Mouse (Mus musculus) limb, embryonic 15.5 days (tissue): ENCODE measurements around the gene Hcfc2. TPM values are rescaled to one million over a fixed set of nuclear protein-coding genes. Genes with fewer than 3 reads are reported as not detected.

ENCODE experiments used
- ATAC-seq: fragments of 200-750 bp; cut with Nextera tagmentation; 2 replicates; pipeline ENCODE4 v1.8.0; 2017; ENCODE audit warnings: low read depth, moderate TSS enrichment; ENCODE audit not compliant: insufficient number of reproducible peaks, low FRiP score, low TSS enrichment
- H3K27ac ChIP-seq: fragments of 300-500 bp; sonication (generic); 2 replicates; pipeline ENCODE4 v1.5.1; 2015; ENCODE audit warnings: moderate library complexity, mild to moderate bottlenecking, inconsistent platforms
- H3K27me3 ChIP-seq: fragments of 300-500 bp; sonication (generic); 2 replicates; pipeline ENCODE4 v1.6.1; 2015; ENCODE audit warnings: inconsistent platforms
- H3K36me3 ChIP-seq: fragments of 300-500 bp; sonication (generic); 2 replicates; pipeline ENCODE4 v1.6.1; 2015; ENCODE audit warnings: inconsistent platforms
- H3K4me1 ChIP-seq: fragments of 300-500 bp; sonication (generic); 2 replicates; pipeline ENCODE4 v1.6.1; 2015; ENCODE audit warnings: inconsistent platforms
- H3K4me2 ChIP-seq: fragments of 300-500 bp; sonication (generic); 2 replicates; pipeline ENCODE4 v1.6.1; 2015; ENCODE audit warnings: mild to moderate bottlenecking, inconsistent platforms
- H3K4me3 ChIP-seq: fragments of 300-500 bp; sonication (generic); 2 replicates; pipeline ENCODE4 v1.5.1; 2015; ENCODE audit warnings: mild to moderate bottlenecking, inconsistent platforms
- H3K9ac ChIP-seq: fragments of 300-500 bp; sonication (generic); 2 replicates; pipeline ENCODE4 v1.6.1; 2015; ENCODE audit warnings: inconsistent platforms
- H3K9me3 ChIP-seq: fragments of 300-500 bp; sonication (generic); 2 replicates; pipeline ENCODE4 v1.6.1; 2016; ENCODE audit warnings: inconsistent platforms
- WGBS: fragments of 180-500 bp; shearing (Covaris S2); methylation state at CpG from one replicate; pipeline ENCODE4 v1.1.7; 2015; 5-methylcytosine and 5-hydroxymethylcytosine counted together
- polyA plus RNA-seq: library from polyadenylated mRNA; unstranded; fragments of >200 nt; fragmentation: Nextera tagmentation; extraction: Ambion mirVana; gene quantifications from 2 replicates; pipeline ENCODE4 v1.2.1, GENCODE M21; 2015

Gene Hcfc2
- polyA plus RNA-seq, 1 experiment from 2014 or later, result 51.0 TPM

GRCm38 (mm10) chr10:82676949-82677348, 19.0 kb upstream of the Hcfc2 start:
- H3K4me3 ChIP-seq, result no peak overlapping the region
- WGBS, result 76% methylated on average over 6 of the region's 6 CpGs
- no peak for ATAC-seq
- H3K36me3 ChIP-seq, result no peaks in the 10 kb centered on the region
- H3K9ac ChIP-seq, result no peak overlapping the region
- no peaks in the 10 kb centered on the region for H3K9me3 ChIP-seq
- H3K4me2 ChIP-seq, result no peak overlapping the region
- H3K4me1 ChIP-seq, result no peaks in the 10 kb centered on the region
- no peak overlapping the region for H3K27ac ChIP-seq
- H3K27me3 ChIP-seq, result no peaks in the 10 kb centered on the region

DNA sequence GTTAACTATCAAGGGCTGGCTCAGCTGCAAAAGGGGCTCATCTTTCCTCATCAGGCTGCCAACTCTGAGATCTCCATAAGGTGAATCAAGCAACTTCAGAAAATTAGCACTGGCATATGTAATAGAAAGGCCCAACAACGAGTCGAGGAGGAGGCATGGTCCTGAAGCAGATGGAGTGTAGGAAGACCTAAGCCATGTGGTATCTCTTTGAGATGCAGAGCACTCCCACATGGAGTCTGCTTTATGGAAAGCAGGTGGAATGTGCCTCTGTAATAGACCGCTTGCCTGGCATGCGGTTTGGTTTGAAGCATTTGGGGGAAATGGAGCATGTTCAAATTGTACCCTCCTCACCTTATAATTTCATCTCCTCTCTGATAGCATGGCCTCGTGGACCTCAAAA, 15.2 kb upstream of the Hcfc2 start:
- WGBS, result 83% methylated on average over 5 of the region's 5 CpGs
- Histone ChIP-seq H3K36me3 (no peaks in the 10 kb centered on the region), H3K4me2 (no peak overlapping the region), H3K27me3 (no peaks in the 10 kb centered on the region), H3K9ac (no peak overlapping the region), H3K27ac (no peak overlapping the region), H3K4me3 (no peak overlapping the region), H3K4me1 (no peaks in the 10 kb centered on the region), H3K9me3 (no peaks in the 10 kb centered on the region)
- no peak for ATAC-seq

DNA sequence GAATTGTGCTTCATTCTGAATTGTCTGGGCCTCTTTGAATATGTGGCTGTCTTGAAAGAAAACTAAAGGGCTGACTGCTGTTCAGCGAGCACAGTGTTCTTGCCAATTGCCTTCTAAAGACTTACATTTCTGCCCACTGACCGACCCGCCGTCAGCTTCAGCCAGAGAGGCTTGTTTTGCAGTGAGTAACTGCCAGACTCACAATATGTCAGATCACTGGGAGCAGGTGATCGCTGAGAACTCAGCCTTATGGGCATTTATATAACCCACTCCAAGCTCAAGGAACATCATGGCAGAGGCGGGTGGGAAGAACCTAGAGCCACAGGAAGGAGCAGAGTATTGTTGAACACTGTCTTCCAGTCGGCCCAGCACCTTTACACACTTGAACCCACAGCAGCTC, 14.3 kb upstream of the Hcfc2 start:
- H3K4me2 ChIP-seq, result no peak overlapping the region
- H3K4me3 ChIP-seq, result no peak overlapping the region
- H3K27me3 ChIP-seq, result no peaks in the 10 kb centered on the region
- 79% methylated on average over 7 of the region's 7 CpGs for WGBS
- H3K9ac ChIP-seq, result no peak overlapping the region
- H3K9me3 ChIP-seq, result no peaks in the 10 kb centered on the region
- no peaks in the 10 kb centered on the region for H3K4me1 ChIP-seq
- H3K27ac ChIP-seq, result no peak overlapping the region
- ATAC-seq, result no peak
- H3K36me3 ChIP-seq, result no peaks in the 10 kb centered on the region

DNA sequence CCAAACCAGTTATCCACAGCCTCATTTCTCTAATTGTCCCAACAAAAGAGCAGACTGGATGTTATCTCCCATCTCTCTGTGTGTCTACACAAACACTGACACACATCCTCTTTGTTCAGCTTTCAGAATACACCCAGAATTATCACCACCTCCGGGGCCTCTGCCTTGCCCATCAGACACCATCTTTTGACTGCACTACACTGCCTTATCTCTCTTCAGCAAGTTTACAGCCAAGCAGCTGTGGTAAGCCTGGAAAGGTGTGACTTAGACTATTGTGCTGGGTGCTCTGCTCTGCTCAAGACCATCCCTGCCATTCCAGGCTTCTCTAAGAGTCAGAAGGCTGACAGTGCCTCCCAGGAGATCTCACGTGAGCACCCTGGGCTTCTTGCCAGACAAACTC, 10.5 kb upstream of the Hcfc2 start:
- no peak overlapping the region for H3K4me3 ChIP-seq
- 58% methylated on average over 2 of the region's 2 CpGs for WGBS
- ATAC-seq, result no peak

DNA sequence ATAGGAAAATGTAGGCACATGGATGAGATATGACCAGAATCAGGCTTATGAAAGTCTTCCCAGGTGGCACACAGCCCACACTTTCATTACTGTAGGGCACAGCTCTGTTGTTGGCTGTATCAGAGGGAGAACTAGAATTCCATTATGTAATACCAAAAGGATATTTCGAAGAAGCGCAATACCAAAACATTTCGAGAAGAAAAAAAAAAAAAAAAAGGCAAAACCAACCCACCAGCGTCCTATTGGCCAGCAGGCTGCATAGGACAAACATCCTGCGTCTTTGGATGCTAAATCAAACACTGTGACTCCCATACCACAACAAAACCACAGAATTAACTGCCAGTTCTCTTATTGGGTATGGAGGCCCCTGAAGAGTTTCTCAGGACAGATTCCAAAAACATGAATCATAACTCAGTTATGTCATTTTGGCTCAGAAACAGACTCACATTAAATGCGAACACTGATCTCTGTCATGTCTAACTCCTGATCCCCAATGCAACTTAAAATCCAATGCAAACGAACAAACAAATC, 6.2 kb upstream of the Hcfc2 start:
- H3K4me2 ChIP-seq, result peak overlapping the region; percentile 48
- no peak for ATAC-seq
- WGBS, result 35% methylated on average over 7 of the region's 7 CpGs
- peaks cover 26% of the 10 kb centered on the region for H3K4me1 ChIP-seq
- peak overlapping the region; percentile 33 for H3K4me3 ChIP-seq
- H3K36me3 ChIP-seq, result no peaks in the 10 kb centered on the region
- H3K27me3 ChIP-seq, result no peaks in the 10 kb centered on the region
- peak overlapping the region; percentile 93 for H3K27ac ChIP-seq
- no peaks in the 10 kb centered on the region for H3K9me3 ChIP-seq
- no peak overlapping the region for H3K9ac ChIP-seq

More for the DNA sequence above, 10.5 kb upstream of the Hcfc2 start:
- Histone ChIP-seq H3K4me1 (peaks cover 15% of the 10 kb centered on the region), H3K4me2 (no peak overlapping the region), H3K9me3 (no peaks in the 10 kb centered on the region), H3K27ac (no peak overlapping the region), H3K36me3 (no peaks in the 10 kb centered on the region), H3K9ac (no peak overlapping the region), H3K27me3 (no peaks in the 10 kb centered on the region)

- 2% methylated on average over 14 of the region's 14 CpGs for WGBS
- Histone ChIP-seq H3K27ac (peak within 1 kb of the TSS; percentile 93), H3K4me1 (peaks cover 26% of the 10 kb centered on the region), H3K9me3 (no peaks in the 10 kb centered on the region), H3K27me3 (no peaks in the 10 kb centered on the region), H3K9ac (peak within 1 kb of the TSS; percentile 26; the same call in 1 of the 2 replicates), H3K36me3 (no peaks in the 10 kb centered on the region), H3K4me3 (peak within 1 kb of the TSS; percentile 33), H3K4me2 (peak within 1 kb of the TSS; percentile 48)
- peak; percentile 93 for ATAC-seq
Measured at GRCm38 (mm10) chr10:82690494-82690893, 5.5 kb upstream of the Hcfc2 start, which contains the start of gene Glt8d2. Gene Glt8d2, minus strand, starts transcription at chr10:82690650.

DNA sequence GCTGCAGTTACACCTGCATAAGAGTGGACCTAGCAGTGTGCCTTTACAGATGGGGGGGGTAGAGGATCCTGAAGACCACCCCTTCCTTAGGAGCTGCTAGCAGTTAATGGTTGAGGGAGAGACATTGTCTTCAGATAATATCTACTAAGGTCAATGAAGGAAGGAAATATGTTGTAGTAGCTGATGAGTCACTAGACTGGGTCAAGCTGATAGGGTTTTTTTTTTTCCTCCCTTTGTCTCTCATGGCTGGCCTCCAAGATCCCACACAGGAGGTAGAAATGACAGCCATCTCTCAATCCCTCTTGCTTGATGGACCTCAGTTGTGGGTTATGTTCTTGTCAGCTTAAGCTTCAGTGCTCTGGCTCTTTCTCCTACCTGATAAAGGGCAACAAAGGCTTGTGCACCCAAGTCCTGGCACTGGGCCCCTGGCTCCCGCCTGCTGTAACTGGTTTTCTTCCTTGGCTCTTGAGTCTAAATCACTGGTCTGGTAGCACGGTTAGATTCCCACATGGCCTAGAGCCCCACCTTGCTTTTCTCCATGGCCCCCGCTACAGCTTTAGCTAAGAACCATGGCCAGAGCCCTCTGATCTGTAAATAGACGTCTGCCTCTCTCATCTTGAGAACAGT, 606 bp downstream of the Hcfc2 start:
- H3K4me1 ChIP-seq, result peaks cover 9% of the 10 kb centered on the region
- no peak overlapping the region for H3K9ac ChIP-seq
- no peak overlapping the region for H3K4me2 ChIP-seq
- no peak overlapping the region for H3K27ac ChIP-seq
- 73% methylated on average over 4 of the region's 4 CpGs for WGBS
- H3K4me3 ChIP-seq, result no peak overlapping the region
- H3K36me3 ChIP-seq, result peaks cover 4% of the 10 kb centered on the region
- H3K9me3 ChIP-seq, result no peaks in the 10 kb centered on the region
- ATAC-seq, result no peak
- no peaks in the 10 kb centered on the region for H3K27me3 ChIP-seq

DNA sequence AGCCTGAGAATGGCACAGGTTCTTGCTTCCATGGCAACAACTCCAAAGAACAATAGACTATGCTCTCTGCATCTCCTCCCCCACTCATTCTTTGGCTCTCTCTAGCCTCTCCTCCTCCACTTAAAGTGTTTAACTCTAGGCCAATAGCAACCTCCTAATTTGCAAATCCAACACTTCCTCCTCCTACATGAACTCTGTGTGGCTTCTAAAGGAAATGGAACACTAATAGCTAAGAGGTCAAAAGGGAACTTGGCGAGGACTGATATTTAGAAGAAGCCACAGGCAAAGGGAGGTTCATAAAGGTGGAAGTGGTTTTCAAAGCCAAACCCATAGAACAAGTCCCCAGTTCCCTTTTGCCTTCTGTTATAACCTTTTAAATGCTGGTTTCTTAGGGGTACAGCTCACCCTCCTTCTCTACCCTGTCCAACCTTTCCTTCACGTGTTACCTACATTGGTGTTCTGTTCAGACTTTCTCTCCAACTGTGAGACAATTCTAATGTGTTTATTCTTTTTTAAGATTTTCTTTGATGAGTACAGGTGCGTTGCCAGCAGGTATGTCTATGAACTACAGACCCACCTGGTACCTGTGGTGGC, 1.4 kb downstream of the Hcfc2 start:
- no peak overlapping the region for H3K4me3 ChIP-seq
- no peak overlapping the region for H3K27ac ChIP-seq
- H3K36me3 ChIP-seq, result peaks cover 9% of the 10 kb centered on the region
- peaks cover 9% of the 10 kb centered on the region for H3K4me1 ChIP-seq
- no peak overlapping the region for H3K4me2 ChIP-seq
- no peak for ATAC-seq
- H3K27me3 ChIP-seq, result no peaks in the 10 kb centered on the region
- H3K9me3 ChIP-seq, result no peaks in the 10 kb centered on the region
- no peak overlapping the region for H3K9ac ChIP-seq
- 82% methylated on average over 3 of the region's 3 CpGs for WGBS

- Histone ChIP-seq H3K4me2 (peak overlapping the region; percentile 64), H3K4me3 (peak overlapping the region; percentile 91)
- under 1% methylated on average over 40 of the region's 42 CpGs for WGBS
Measured at GRCm38 (mm10) chr10:82698712-82699261, 2.8 kb downstream of the Hcfc2 start.

DNA sequence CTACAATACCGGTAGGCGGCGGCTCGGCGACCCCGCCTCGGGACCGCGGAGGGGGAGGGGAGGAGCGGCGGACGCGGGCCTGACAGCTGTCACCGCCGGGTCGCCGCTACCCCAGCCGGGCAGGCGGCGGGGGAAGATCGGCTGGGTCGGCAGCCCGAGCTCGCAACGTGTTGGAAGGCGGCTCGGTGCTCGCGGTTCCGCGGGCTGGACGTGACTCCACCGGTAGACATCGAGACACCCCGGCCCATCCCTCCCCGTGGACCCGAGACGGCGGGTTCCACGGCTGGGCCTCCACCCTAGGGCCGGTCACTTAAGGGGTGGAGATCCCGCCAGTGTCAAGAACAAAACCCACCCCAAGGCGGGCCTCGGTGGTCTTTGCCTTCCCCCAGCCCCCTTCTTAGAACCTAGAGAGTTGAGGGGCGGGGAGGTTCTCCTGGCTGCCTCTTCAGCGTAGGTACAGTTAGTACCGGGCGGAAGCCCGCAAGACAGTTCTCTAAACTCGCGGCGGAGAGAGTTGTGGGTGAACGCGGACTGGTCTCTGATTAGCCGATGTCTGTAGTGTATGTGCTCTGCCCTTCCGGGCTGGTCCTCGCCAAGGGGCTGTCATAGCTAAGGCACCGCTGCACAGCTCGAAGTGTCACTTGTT, 3.5 kb downstream of the Hcfc2 start:
- under 1% methylated on average over 48 of the region's 59 CpGs for WGBS
- peaks cover 16% of the 10 kb centered on the region for H3K36me3 ChIP-seq
- peak overlapping the region; percentile 71 for H3K9ac ChIP-seq
- no peaks in the 10 kb centered on the region for H3K9me3 ChIP-seq
- H3K4me2 ChIP-seq, result peak overlapping the region; percentile 64
- peak overlapping the region; percentile 71 for H3K27ac ChIP-seq
- peak; percentile 54; the same call in 1 of the 2 replicates for ATAC-seq
- H3K4me1 ChIP-seq, result peaks cover 9% of the 10 kb centered on the region
- H3K4me3 ChIP-seq, result peak overlapping the region; percentile 91
- no peaks in the 10 kb centered on the region for H3K27me3 ChIP-seq

More at GRCm38 (mm10) chr10:82698712-82699261, 2.8 kb downstream of the Hcfc2 start:
- peak; percentile 93 for ATAC-seq
- H3K36me3 ChIP-seq, result peaks cover 12% of the 10 kb centered on the region
- H3K27ac ChIP-seq, result peak overlapping the region; percentile 71
- H3K27me3 ChIP-seq, result no peaks in the 10 kb centered on the region
- H3K9me3 ChIP-seq, result no peaks in the 10 kb centered on the region
- peak overlapping the region; percentile 71 for H3K9ac ChIP-seq
- H3K4me1 ChIP-seq, result peaks cover 9% of the 10 kb centered on the region

- Histone ChIP-seq H3K4me2 (no peak overlapping the region), H3K36me3 (peaks cover 53% of the 10 kb centered on the region), H3K9me3 (no peaks in the 10 kb centered on the region), H3K27me3 (no peaks in the 10 kb centered on the region), H3K9ac (no peak overlapping the region), H3K4me3 (no peak overlapping the region), H3K4me1 (no peaks in the 10 kb centered on the region), H3K27ac (no peak overlapping the region)
- no peak for ATAC-seq
- WGBS, result 85% methylated on average over 8 of the region's 8 CpGs
Measured at GRCm38 (mm10) chr10:82741354-82741753, 45.4 kb downstream of the Hcfc2 start.

GRCm38 (mm10) chr10:82741876-82742275, 45.9 kb downstream of the Hcfc2 start:
- Histone ChIP-seq H3K4me3 (no peak overlapping the region), H3K9ac (no peak overlapping the region), H3K4me2 (no peak overlapping the region), H3K36me3 (peaks cover 58% of the 10 kb centered on the region), H3K9me3 (no peaks in the 10 kb centered on the region), H3K4me1 (no peaks in the 10 kb centered on the region), H3K27me3 (no peaks in the 10 kb centered on the region), H3K27ac (no peak overlapping the region)
- no peak for ATAC-seq
- 92% methylated on average over 4 of the region's 4 CpGs for WGBS
